Mouse (Mus musculus): Measurements from ENCODE around the gene Ank3. TPM values are rescaled to one million over a fixed set of nuclear protein-coding genes. Genes with fewer than 3 reads are reported as not detected.
A peak's percentile ranks its signal among the peaks of the same experiment; 100 is the strongest.

The Ank3 gene
- polyA plus RNA-seq, 1 experiment from 2014 or later, result 24.7 TPM

GRCm38 (mm10) chr10:69577061-69577728, 178.6 kb downstream of the Ank3 start:
- Histone ChIP-seq H3K4me1 (replicated peaks; ENCODE audit: control insufficient read depth, insufficient read depth, low read length) (peaks cover 19% of the 10 kb centered on the region), H3K9ac (ENCODE audit: low read length) (no peak overlapping the region), H3K27ac (ENCODE audit: low read depth) (no peak overlapping the region), H3K36me3 (ENCODE audit: control insufficient read depth, insufficient read depth, low read length) (no peaks in the 10 kb centered on the region), H3K4me2 (ENCODE audit: low read length) (no peak overlapping the region), H3K4me3 (ENCODE audit: low read depth, low read length) (no peak overlapping the region), H3K27me3 (replicated peaks; ENCODE audit: control insufficient read depth, insufficient read depth, low read length) (0 out of 2 replicates have a peak, but pooled peaks cover 6% of the 10 kb centered on the region), H3K9me3 (ENCODE audit: control insufficient read depth, low read length) (no peaks in the 10 kb centered on the region)
- DNase-seq (ENCODE audit: low spot score) (no peak), ATAC-seq (replicated peaks; ENCODE audit: low FRiP score, low TSS enrichment, low read depth) (no peak)
- 81% methylated on average over 15 of the region's 15 CpGs for WGBS

GRCm38 (mm10) chr10:69577729-69578061, 179.1 kb downstream of the Ank3 start:
- no peak for DNase-seq (ENCODE audit: low spot score)
- ATAC-seq (replicated peaks; ENCODE audit: low FRiP score, low TSS enrichment, low read depth), result no peak
- 0 out of 2 replicates have a peak, but pooled peaks cover 14% of the 10 kb centered on the region for H3K4me1 ChIP-seq (replicated peaks; ENCODE audit: control insufficient read depth, insufficient read depth, low read length)
- H3K27ac ChIP-seq (ENCODE audit: low read depth), result no peak overlapping the region
- no peaks in the 10 kb centered on the region for H3K36me3 ChIP-seq (ENCODE audit: control insufficient read depth, insufficient read depth, low read length)
- no peaks in the 10 kb centered on the region for H3K9me3 ChIP-seq (ENCODE audit: control insufficient read depth, low read length)
- H3K27me3 ChIP-seq (replicated peaks; ENCODE audit: control insufficient read depth, insufficient read depth, low read length), result 0 out of 2 replicates have a peak, but pooled peaks cover 3% of the 10 kb centered on the region
- 78% methylated on average over 7 of the region's 7 CpGs for WGBS
- no peak overlapping the region for H3K4me3 ChIP-seq (ENCODE audit: low read depth, low read length)
- H3K9ac ChIP-seq (ENCODE audit: low read length), result no peak overlapping the region
- H3K4me2 ChIP-seq (ENCODE audit: low read length), result no peak overlapping the region

GRCm38 (mm10) chr10:69579585-69579984, 181.0 kb downstream of the Ank3 start:
- H3K4me3 ChIP-seq (ENCODE audit: low read depth, low read length), result no peak overlapping the region
- peaks cover 21% of the 10 kb centered on the region for H3K4me1 ChIP-seq (replicated peaks; ENCODE audit: control insufficient read depth, insufficient read depth, low read length)
- H3K27ac ChIP-seq (ENCODE audit: low read depth), result no peak overlapping the region
- no peak overlapping the region for H3K9ac ChIP-seq (ENCODE audit: low read length)
- DNase-seq (ENCODE audit: low spot score), result no peak
- H3K9me3 ChIP-seq (ENCODE audit: control insufficient read depth, low read length), result no peaks in the 10 kb centered on the region
- no peaks in the 10 kb centered on the region for H3K27me3 ChIP-seq (replicated peaks; ENCODE audit: control insufficient read depth, insufficient read depth, low read length)
- H3K4me2 ChIP-seq (ENCODE audit: low read length), result no peak overlapping the region
- 64% methylated on average over 12 of the region's 12 CpGs for WGBS
- no peak for ATAC-seq (replicated peaks; ENCODE audit: low FRiP score, low TSS enrichment, low read depth)
- no peaks in the 10 kb centered on the region for H3K36me3 ChIP-seq (ENCODE audit: control insufficient read depth, insufficient read depth, low read length)

GRCm38 (mm10) chr10:69581525-69581924, 183.0 kb downstream of the Ank3 start:
- 89% methylated on average over 2 of the region's 2 CpGs for WGBS
- Histone ChIP-seq H3K4me1 (replicated peaks; ENCODE audit: control insufficient read depth, insufficient read depth, low read length) (peaks cover 23% of the 10 kb centered on the region), H3K4me2 (ENCODE audit: low read length) (no peak overlapping the region), H3K27ac (ENCODE audit: low read depth) (no peak overlapping the region), H3K27me3 (replicated peaks; ENCODE audit: control insufficient read depth, insufficient read depth, low read length) (no peaks in the 10 kb centered on the region), H3K9me3 (ENCODE audit: control insufficient read depth, low read length) (no peaks in the 10 kb centered on the region), H3K36me3 (ENCODE audit: control insufficient read depth, insufficient read depth, low read length) (no peaks in the 10 kb centered on the region), H3K4me3 (ENCODE audit: low read depth, low read length) (no peak overlapping the region), H3K9ac (ENCODE audit: low read length) (no peak overlapping the region)
- no peak for ATAC-seq (replicated peaks; ENCODE audit: low FRiP score, low TSS enrichment, low read depth)
- DNase-seq (ENCODE audit: low spot score), result no peak

- Histone ChIP-seq H3K4me2 (ENCODE audit: low read length) (no peak overlapping the region), H3K36me3 (ENCODE audit: control insufficient read depth, insufficient read depth, low read length) (no peaks in the 10 kb centered on the region), H3K27ac (ENCODE audit: low read depth) (peak overlapping the region; percentile 44; the same call in 1 of the 2 replicates), H3K27me3 (replicated peaks; ENCODE audit: control insufficient read depth, insufficient read depth, low read length) (no peaks in the 10 kb centered on the region), H3K9ac (ENCODE audit: low read length) (no peak overlapping the region), H3K4me3 (ENCODE audit: low read depth, low read length) (no peak overlapping the region), H3K9me3 (ENCODE audit: control insufficient read depth, low read length) (no peaks in the 10 kb centered on the region), H3K4me1 (replicated peaks; ENCODE audit: control insufficient read depth, insufficient read depth, low read length) (peaks cover 18% of the 10 kb centered on the region)
- peak; percentile 83 for ATAC-seq (replicated peaks; ENCODE audit: low FRiP score, low TSS enrichment, low read depth)
- DNase-seq (ENCODE audit: low spot score), result no peak
- 25% methylated on average over 11 of the region's 11 CpGs for WGBS
Observed at GRCm38 (mm10) chr10:69583874-69584481, 185.4 kb downstream of the Ank3 start.

GRCm38 (mm10) chr10:69584566-69584965, 186.0 kb downstream of the Ank3 start:
- H3K27me3 ChIP-seq (replicated peaks; ENCODE audit: control insufficient read depth, insufficient read depth, low read length), result no peaks in the 10 kb centered on the region
- H3K36me3 ChIP-seq (ENCODE audit: control insufficient read depth, insufficient read depth, low read length), result no peaks in the 10 kb centered on the region
- DNase-seq (ENCODE audit: low spot score) (no peak), ATAC-seq (replicated peaks; ENCODE audit: low FRiP score, low TSS enrichment, low read depth) (no peak)
- no peak overlapping the region for H3K4me2 ChIP-seq (ENCODE audit: low read length)
- no peak overlapping the region for H3K4me3 ChIP-seq (ENCODE audit: low read depth, low read length)
- 77% methylated on average over 5 of the region's 5 CpGs for whole genome bisulfite sequencing
- no peak overlapping the region for H3K9ac ChIP-seq (ENCODE audit: low read length)
- H3K27ac ChIP-seq (ENCODE audit: low read depth), result no peak overlapping the region
- peaks cover 14% of the 10 kb centered on the region for H3K4me1 ChIP-seq (replicated peaks; ENCODE audit: control insufficient read depth, insufficient read depth, low read length)
- no peaks in the 10 kb centered on the region for H3K9me3 ChIP-seq (ENCODE audit: control insufficient read depth, low read length)

GRCm38 (mm10) chr10:69585271-69585670, 186.7 kb downstream of the Ank3 start:
- Histone ChIP-seq H3K27ac (ENCODE audit: low read depth) (no peak overlapping the region), H3K9me3 (ENCODE audit: control insufficient read depth, low read length) (no peaks in the 10 kb centered on the region), H3K4me1 (replicated peaks; ENCODE audit: control insufficient read depth, insufficient read depth, low read length) (peaks cover 12% of the 10 kb centered on the region), H3K27me3 (replicated peaks; ENCODE audit: control insufficient read depth, insufficient read depth, low read length) (no peaks in the 10 kb centered on the region), H3K9ac (ENCODE audit: low read length) (no peak overlapping the region), H3K36me3 (ENCODE audit: control insufficient read depth, insufficient read depth, low read length) (no peaks in the 10 kb centered on the region), H3K4me2 (ENCODE audit: low read length) (no peak overlapping the region), H3K4me3 (ENCODE audit: low read depth, low read length) (no peak overlapping the region)
- ATAC-seq (replicated peaks; ENCODE audit: low FRiP score, low TSS enrichment, low read depth), result no peak
- no peak for DNase-seq (ENCODE audit: low spot score)
- WGBS, result 80% methylated on average over 3 of the region's 3 CpGs

- peak; percentile 68 for DNase-seq (ENCODE audit: low spot score)
- Histone ChIP-seq H3K27ac (ENCODE audit: low read depth) (no peak overlapping the region), H3K4me2 (ENCODE audit: low read length) (peak overlapping the region; percentile 24; the same call in 1 of the 2 replicates)
Observed at GRCm38 (mm10) chr10:69594186-69595131, 195.9 kb downstream of the Ank3 start.

More at GRCm38 (mm10) chr10:69594186-69595131, 195.9 kb downstream of the Ank3 start:
- ATAC-seq (replicated peaks; ENCODE audit: low FRiP score, low TSS enrichment, low read depth), result peak; percentile 81
- no peak overlapping the region for H3K4me3 ChIP-seq (ENCODE audit: low read depth, low read length)
- no peak overlapping the region for H3K9ac ChIP-seq (ENCODE audit: low read length)
- WGBS, result 43% methylated on average over 15 of the region's 15 CpGs
- H3K36me3 ChIP-seq (ENCODE audit: control insufficient read depth, insufficient read depth, low read length), result no peaks in the 10 kb centered on the region
- H3K27me3 ChIP-seq (replicated peaks; ENCODE audit: control insufficient read depth, insufficient read depth, low read length), result no peaks in the 10 kb centered on the region
- H3K9me3 ChIP-seq (ENCODE audit: control insufficient read depth, low read length), result no peaks in the 10 kb centered on the region
- peaks cover 8% of the 10 kb centered on the region for H3K4me1 ChIP-seq (replicated peaks; ENCODE audit: control insufficient read depth, insufficient read depth, low read length)

All from intestine, embryonic 14.5 days (tissue).